Mouse (Mus musculus): ENCODE measurements around the gene Itsn1. TPM values are rescaled to one million over a fixed set of nuclear protein-coding genes. Genes with fewer than 3 reads are reported as not detected.

The Itsn1 gene
- polyA plus RNA-seq, 1 experiment from 2014 or later: 26.6 TPM

- Histone ChIP-seq H3K27ac (ENCODE audit: low read depth, low read length) (no peak overlapping the region), H3K4me3 (ENCODE audit: low read depth, low read length) (no peak overlapping the region), H3K27me3 (ENCODE audit: control insufficient read depth, insufficient read depth, low read length) (no peaks in the 10 kb centered on the region), H3K9ac (ENCODE audit: low read depth, low read length) (no peak overlapping the region), H3K4me1 (ENCODE audit: control insufficient read depth, insufficient read depth, low read length) (no peaks in the 10 kb centered on the region; the same call in 1 of the 2 replicates), H3K36me3 (ENCODE audit: control insufficient read depth, insufficient read depth, low read length) (no peaks in the 10 kb centered on the region), H3K9me3 (replicated peaks; ENCODE audit: control insufficient read depth, low read length) (no peaks in the 10 kb centered on the region), H3K4me2 (no peak overlapping the region)
- ATAC-seq (replicated peaks; ENCODE audit: insufficient number of reproducible peaks, low FRiP score, low TSS enrichment): no peak
- 58% methylated on average over 4 of the region's 4 CpGs for WGBS (ENCODE audit: insufficient replicate concordance)
Observed at GRCm38 (mm10) chr16:91875567-91876344, 146.7 kb downstream of the Itsn1 start.

GRCm38 (mm10) chr16:91876457-91876856, 147.4 kb downstream of the Itsn1 start:
- Histone ChIP-seq H3K9me3 (replicated peaks; ENCODE audit: control insufficient read depth, low read length) (no peaks in the 10 kb centered on the region), H3K4me2 (no peak overlapping the region), H3K9ac (ENCODE audit: low read depth, low read length) (no peak overlapping the region), H3K36me3 (ENCODE audit: control insufficient read depth, insufficient read depth, low read length) (no peaks in the 10 kb centered on the region), H3K27ac (ENCODE audit: low read depth, low read length) (no peak overlapping the region), H3K27me3 (ENCODE audit: control insufficient read depth, insufficient read depth, low read length) (no peaks in the 10 kb centered on the region), H3K4me1 (ENCODE audit: control insufficient read depth, insufficient read depth, low read length) (no peaks in the 10 kb centered on the region; the same call in 1 of the 2 replicates), H3K4me3 (ENCODE audit: low read depth, low read length) (no peak overlapping the region)
- no peak; the same call in 1 of the 2 replicates for ATAC-seq (replicated peaks; ENCODE audit: insufficient number of reproducible peaks, low FRiP score, low TSS enrichment)
- WGBS (ENCODE audit: insufficient replicate concordance): 85% methylated on average over 4 of the region's 4 CpGs

GRCm38 (mm10) chr16:91879101-91879500, 150.0 kb downstream of the Itsn1 start:
- H3K27me3 ChIP-seq (ENCODE audit: control insufficient read depth, insufficient read depth, low read length): no peaks in the 10 kb centered on the region
- no peak overlapping the region for H3K4me3 ChIP-seq (ENCODE audit: low read depth, low read length)
- H3K9ac ChIP-seq (ENCODE audit: low read depth, low read length): no peak overlapping the region
- WGBS (ENCODE audit: insufficient replicate concordance): 76% methylated on average over 2 of the region's 2 CpGs
- no peaks in the 10 kb centered on the region; the same call in 1 of the 2 replicates for H3K4me1 ChIP-seq (ENCODE audit: control insufficient read depth, insufficient read depth, low read length)
- no peaks in the 10 kb centered on the region for H3K36me3 ChIP-seq (ENCODE audit: control insufficient read depth, insufficient read depth, low read length)
- no peak overlapping the region for H3K4me2 ChIP-seq
- H3K9me3 ChIP-seq (replicated peaks; ENCODE audit: control insufficient read depth, low read length): no peaks in the 10 kb centered on the region
- no peak for ATAC-seq (replicated peaks; ENCODE audit: insufficient number of reproducible peaks, low FRiP score, low TSS enrichment)
- no peak overlapping the region for H3K27ac ChIP-seq (ENCODE audit: low read depth, low read length)

- no peaks in the 10 kb centered on the region for H3K27me3 ChIP-seq (ENCODE audit: control insufficient read depth, insufficient read depth, low read length)
- no peak overlapping the region for H3K4me3 ChIP-seq (ENCODE audit: low read depth, low read length)
- H3K4me2 ChIP-seq: no peak overlapping the region
- WGBS (ENCODE audit: insufficient replicate concordance): 84% methylated on average over 11 of the region's 11 CpGs
- H3K9ac ChIP-seq (ENCODE audit: low read depth, low read length): no peak overlapping the region
- H3K27ac ChIP-seq (ENCODE audit: low read depth, low read length): no peak overlapping the region
- no peak for ATAC-seq (replicated peaks; ENCODE audit: insufficient number of reproducible peaks, low FRiP score, low TSS enrichment)
- H3K9me3 ChIP-seq (replicated peaks; ENCODE audit: control insufficient read depth, low read length): no peaks in the 10 kb centered on the region
- 0 out of 2 replicates have a peak, but pooled peaks cover 5% of the 10 kb centered on the region for H3K4me1 ChIP-seq (ENCODE audit: control insufficient read depth, insufficient read depth, low read length)
- H3K36me3 ChIP-seq (ENCODE audit: control insufficient read depth, insufficient read depth, low read length): no peaks in the 10 kb centered on the region
Observed at GRCm38 (mm10) chr16:91880869-91881767, 152.0 kb downstream of the Itsn1 start.

- Histone ChIP-seq H3K27ac (ENCODE audit: low read depth, low read length) (no peak overlapping the region), H3K4me2 (no peak overlapping the region), H3K4me1 (ENCODE audit: control insufficient read depth, insufficient read depth, low read length) (0 out of 2 replicates have a peak, but pooled peaks cover 5% of the 10 kb centered on the region), H3K9ac (ENCODE audit: low read depth, low read length) (no peak overlapping the region), H3K9me3 (replicated peaks; ENCODE audit: control insufficient read depth, low read length) (no peaks in the 10 kb centered on the region), H3K36me3 (ENCODE audit: control insufficient read depth, insufficient read depth, low read length) (no peaks in the 10 kb centered on the region), H3K4me3 (ENCODE audit: low read depth, low read length) (no peak overlapping the region), H3K27me3 (ENCODE audit: control insufficient read depth, insufficient read depth, low read length) (no peaks in the 10 kb centered on the region)
- WGBS (ENCODE audit: insufficient replicate concordance): 72% methylated on average over 9 of the region's 9 CpGs
- ATAC-seq (replicated peaks; ENCODE audit: insufficient number of reproducible peaks, low FRiP score, low TSS enrichment): no peak
Observed at GRCm38 (mm10) chr16:91882168-91882859, 153.2 kb downstream of the Itsn1 start.

- no peak overlapping the region for H3K27ac ChIP-seq (ENCODE audit: low read depth, low read length)
- no peak for ATAC-seq (replicated peaks; ENCODE audit: insufficient number of reproducible peaks, low FRiP score, low TSS enrichment)
- no peak overlapping the region for H3K4me3 ChIP-seq (ENCODE audit: low read depth, low read length)
- H3K9me3 ChIP-seq (replicated peaks; ENCODE audit: control insufficient read depth, low read length): no peaks in the 10 kb centered on the region
- WGBS (ENCODE audit: insufficient replicate concordance): 90% methylated on average over 2 of the region's 2 CpGs
- 0 out of 2 replicates have a peak, but pooled peaks cover 5% of the 10 kb centered on the region for H3K4me1 ChIP-seq (ENCODE audit: control insufficient read depth, insufficient read depth, low read length)
- no peaks in the 10 kb centered on the region for H3K27me3 ChIP-seq (ENCODE audit: control insufficient read depth, insufficient read depth, low read length)
- no peak overlapping the region for H3K4me2 ChIP-seq
- H3K9ac ChIP-seq (ENCODE audit: low read depth, low read length): no peak overlapping the region
- no peaks in the 10 kb centered on the region for H3K36me3 ChIP-seq (ENCODE audit: control insufficient read depth, insufficient read depth, low read length)
Observed at GRCm38 (mm10) chr16:91883636-91884035, 154.6 kb downstream of the Itsn1 start.

- WGBS (ENCODE audit: insufficient replicate concordance): 43% methylated on average over 5 of the region's 5 CpGs
- H3K9ac ChIP-seq (ENCODE audit: low read depth, low read length): no peak overlapping the region
- no peak for ATAC-seq (replicated peaks; ENCODE audit: insufficient number of reproducible peaks, low FRiP score, low TSS enrichment)
Observed at GRCm38 (mm10) chr16:91884196-91884595, 155.1 kb downstream of the Itsn1 start.

More at GRCm38 (mm10) chr16:91884196-91884595, 155.1 kb downstream of the Itsn1 start:
- no peak overlapping the region for H3K4me3 ChIP-seq (ENCODE audit: low read depth, low read length)
- no peaks in the 10 kb centered on the region for H3K36me3 ChIP-seq (ENCODE audit: control insufficient read depth, insufficient read depth, low read length)
- no peaks in the 10 kb centered on the region for H3K27me3 ChIP-seq (ENCODE audit: control insufficient read depth, insufficient read depth, low read length)
- H3K27ac ChIP-seq (ENCODE audit: low read depth, low read length): no peak overlapping the region
- H3K4me1 ChIP-seq (ENCODE audit: control insufficient read depth, insufficient read depth, low read length): 0 out of 2 replicates have a peak, but pooled peaks cover 5% of the 10 kb centered on the region
- H3K9me3 ChIP-seq (replicated peaks; ENCODE audit: control insufficient read depth, low read length): no peaks in the 10 kb centered on the region
- no peak overlapping the region for H3K4me2 ChIP-seq
